Mouse (Mus musculus) hindbrain, embryonic 14.5 days (tissue): ENCODE results near the gene Tmem91. TPM values are rescaled to one million over a fixed set of nuclear protein-coding genes. Genes with fewer than 3 reads are reported as not detected.
A peak's percentile ranks its signal among the peaks of the same experiment; 100 is the strongest.

Experiments
- ATAC-seq: fragments of 200-750 bp; cut with Nextera tagmentation; 2 replicates; pipeline ENCODE4 v1.8.0; 2017; ENCODE audit warnings: moderate number of reproducible peaks, mild to moderate bottlenecking, moderate TSS enrichment, moderate library complexity; ENCODE audit not compliant: low FRiP score
- DNase-seq: peaks from one replicate; pipeline ENCODE4 v3.0.0-alpha.2; 2015; ENCODE audit warnings: low spot score
- H3K27ac ChIP-seq: fragments of 300-500 bp; sonication (generic); 2 replicates; pipeline ENCODE4 v1.5.1; 2014; ENCODE audit warnings: mild to moderate bottlenecking, moderate library complexity
- H3K27me3 ChIP-seq: fragments of 300-500 bp; sonication (generic); 2 replicates; pipeline ENCODE4 v1.6.1; 2014; ENCODE audit warnings: mild to moderate bottlenecking, low read length, mixed read lengths; ENCODE audit not compliant: control insufficient read depth, insufficient read depth
- H3K36me3 ChIP-seq: fragments of 300-500 bp; sonication (generic); replicated peaks from 2 replicates; pipeline ENCODE4 v1.6.1; 2014; ENCODE audit not compliant: control insufficient read depth, insufficient read depth
- H3K4me1 ChIP-seq: fragments of 300-500 bp; sonication (generic); replicated peaks from 2 replicates; pipeline ENCODE4 v1.6.1; 2014; ENCODE audit warnings: antibody characterized with exemption, low read length, mixed read lengths; ENCODE audit not compliant: control insufficient read depth, insufficient read depth
- H3K4me2 ChIP-seq: fragments of 300-500 bp; sonication (generic); replicated peaks from 2 replicates; pipeline ENCODE4 v1.6.1; 2014; ENCODE audit warnings: mild to moderate bottlenecking, moderate library complexity
- H3K4me3 ChIP-seq: fragments of 300-500 bp; sonication (generic); replicated peaks from 2 replicates; pipeline ENCODE4 v1.5.1; 2014; ENCODE audit warnings: mild to moderate bottlenecking, low read length
- H3K9ac ChIP-seq: fragments of 300-500 bp; sonication (generic); 2 replicates; pipeline ENCODE4 v1.6.1; 2014
- H3K9me3 ChIP-seq: fragments of 300-500 bp; sonication (generic); 2 replicates; pipeline ENCODE4 v1.6.1; 2016; ENCODE audit warnings: low read length; ENCODE audit not compliant: control insufficient read depth
- WGBS: fragments of 180-500 bp; shearing (Covaris S2); extraction: QIAGEN DNeasy Blood & Tissue Kit; methylation state at CpG from one replicate; pipeline ENCODE4 v1.1.7; 2014; 5-methylcytosine and 5-hydroxymethylcytosine counted together
- polyA plus RNA-seq: library from polyadenylated mRNA; unstranded; fragments of >200 nt; fragmentation: Nextera tagmentation; extraction: Ambion mirVana; gene quantifications from 2 replicates; pipeline ENCODE4 v1.2.1, GENCODE M21; 2014

Tmem91 gene
- polyA plus RNA-seq, 1 experiment from 2014 or later = 54.1 TPM

DNA sequence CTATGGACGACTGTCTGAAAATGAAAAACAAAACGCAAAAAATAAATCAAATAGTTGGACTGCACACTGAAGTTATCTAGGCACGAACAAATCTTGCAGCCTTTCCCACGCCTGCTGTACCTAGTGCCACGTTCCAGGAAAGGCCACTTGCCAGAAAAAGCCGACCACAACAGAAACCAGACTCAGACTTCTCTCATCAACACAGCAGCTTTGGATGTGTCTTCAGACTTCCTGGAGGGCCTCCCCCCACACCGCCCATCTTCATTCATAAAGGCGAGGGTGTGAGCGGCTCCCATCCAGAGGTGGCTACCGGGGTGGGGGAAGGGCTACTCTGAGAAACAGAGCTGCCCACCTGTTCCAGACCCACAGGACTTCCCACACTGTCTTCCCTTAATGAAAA, 30.8 kb downstream of the Tmem91 start:
- H3K4me2 ChIP-seq = no peak overlapping the region
- H3K27me3 ChIP-seq = no peaks in the 10 kb centered on the region
- DNase-seq (no peak), ATAC-seq (no peak)
- WGBS = 78% methylated on average over 10 of the region's 10 CpGs
- no peaks in the 10 kb centered on the region for H3K9me3 ChIP-seq
- H3K9ac ChIP-seq = no peak overlapping the region
- H3K4me3 ChIP-seq = no peak overlapping the region
- no peaks in the 10 kb centered on the region for H3K4me1 ChIP-seq
- H3K36me3 ChIP-seq = peaks cover 29% of the 10 kb centered on the region
- no peak overlapping the region for H3K27ac ChIP-seq

GRCm38 (mm10) chr7:25639754-25640153, 35.2 kb downstream of the Tmem91 start:
- H3K9me3 ChIP-seq = no peaks in the 10 kb centered on the region
- H3K4me1 ChIP-seq = no peaks in the 10 kb centered on the region
- no peak overlapping the region for H3K4me3 ChIP-seq
- H3K27ac ChIP-seq = no peak overlapping the region
- WGBS = 88% methylated on average over 4 of the region's 4 CpGs
- no peak overlapping the region for H3K4me2 ChIP-seq
- H3K36me3 ChIP-seq = peaks cover 50% of the 10 kb centered on the region
- no peak overlapping the region for H3K9ac ChIP-seq
- ATAC-seq (no peak), DNase-seq (no peak)
- H3K27me3 ChIP-seq = no peaks in the 10 kb centered on the region

DNA sequence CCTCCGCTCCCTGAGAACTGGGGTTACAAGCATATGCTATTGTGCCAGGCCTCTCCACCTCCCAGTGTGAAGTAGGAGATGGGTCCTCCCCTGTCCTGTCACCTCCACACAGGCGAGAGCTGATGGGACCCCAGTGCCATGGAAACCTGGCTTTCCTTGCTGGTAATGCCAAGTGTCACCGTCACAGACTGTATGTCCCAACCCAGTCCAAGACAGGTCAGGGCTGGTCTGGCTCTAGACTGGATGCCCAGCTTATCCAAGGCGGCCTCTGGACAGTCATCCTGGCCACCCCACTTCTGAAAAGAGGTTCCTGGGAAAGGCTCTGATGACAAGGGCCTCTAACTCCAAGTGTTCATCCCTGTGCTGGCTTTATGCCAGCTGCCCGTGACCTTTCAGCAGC, 37.9 kb downstream of the Tmem91 start:
- ATAC-seq (no peak), DNase-seq (no peak)
- no peak overlapping the region for H3K4me2 ChIP-seq
- WGBS = 83% methylated on average over 5 of the region's 5 CpGs
- peaks cover 74% of the 10 kb centered on the region for H3K36me3 ChIP-seq
- H3K27ac ChIP-seq = no peak overlapping the region
- no peaks in the 10 kb centered on the region for H3K27me3 ChIP-seq
- no peak overlapping the region for H3K4me3 ChIP-seq
- no peaks in the 10 kb centered on the region for H3K4me1 ChIP-seq
- no peak overlapping the region for H3K9ac ChIP-seq
- H3K9me3 ChIP-seq = no peaks in the 10 kb centered on the region

DNA sequence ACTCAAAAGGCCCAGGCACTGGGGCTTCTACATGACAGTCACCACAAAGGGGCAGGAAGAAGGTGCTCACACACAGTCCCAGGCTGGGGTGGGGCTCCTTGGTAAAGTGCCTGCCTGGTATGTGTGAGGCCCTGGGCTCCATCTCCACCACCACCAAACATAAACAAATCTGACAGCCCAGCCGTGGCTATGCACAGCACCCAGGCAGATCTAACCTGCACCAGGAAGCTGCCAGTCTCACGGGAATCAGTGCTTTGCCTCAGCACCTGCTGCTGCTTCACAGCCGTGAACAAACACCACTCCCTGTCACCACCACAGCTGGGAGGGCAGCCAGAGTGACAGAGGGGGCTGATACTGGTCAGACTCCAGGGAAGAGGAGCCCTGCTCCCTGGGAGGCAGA, 38.6 kb downstream of the Tmem91 start:
- Histone ChIP-seq H3K4me2 (no peak overlapping the region), H3K27me3 (no peaks in the 10 kb centered on the region), H3K4me1 (no peaks in the 10 kb centered on the region), H3K27ac (no peak overlapping the region), H3K9me3 (no peaks in the 10 kb centered on the region), H3K4me3 (no peak overlapping the region), H3K9ac (no peak overlapping the region), H3K36me3 (peaks cover 78% of the 10 kb centered on the region)
- 64% methylated on average over 3 of the region's 3 CpGs for WGBS
- ATAC-seq (no peak), DNase-seq (no peak)

GRCm38 (mm10) chr7:25632679-25633078, 42.3 kb downstream of the Tmem91 start:
- ATAC-seq (no peak), DNase-seq (no peak)
- Histone ChIP-seq H3K4me3 (no peak overlapping the region), H3K36me3 (peaks cover 67% of the 10 kb centered on the region), H3K9ac (no peak overlapping the region), H3K4me2 (no peak overlapping the region), H3K27me3 (peaks cover 15% of the 10 kb centered on the region), H3K4me1 (peaks cover under 1% of the 10 kb centered on the region; the same call in 1 of the 2 replicates), H3K9me3 (no peaks in the 10 kb centered on the region), H3K27ac (no peak overlapping the region)
- WGBS = 95% methylated on average over 5 of the region's 5 CpGs

- H3K27ac ChIP-seq = no peak overlapping the region
- H3K4me2 ChIP-seq = peak overlapping the region; percentile 43; the same call in 1 of the 2 replicates
- H3K4me1 ChIP-seq = peaks cover 9% of the 10 kb centered on the region; the same call in 1 of the 2 replicates
- H3K36me3 ChIP-seq = peaks cover 51% of the 10 kb centered on the region
- no peak overlapping the region for H3K9ac ChIP-seq
- no peaks in the 10 kb centered on the region for H3K9me3 ChIP-seq
- DNase-seq = no peak
- H3K27me3 ChIP-seq = peaks cover 19% of the 10 kb centered on the region
- WGBS = 56% methylated on average over 8 of the region's 8 CpGs
- ATAC-seq = no peak
- no peak overlapping the region for H3K4me3 ChIP-seq
Measured at GRCm38 (mm10) chr7:25628323-25628620, 46.7 kb downstream of the Tmem91 start.

DNA sequence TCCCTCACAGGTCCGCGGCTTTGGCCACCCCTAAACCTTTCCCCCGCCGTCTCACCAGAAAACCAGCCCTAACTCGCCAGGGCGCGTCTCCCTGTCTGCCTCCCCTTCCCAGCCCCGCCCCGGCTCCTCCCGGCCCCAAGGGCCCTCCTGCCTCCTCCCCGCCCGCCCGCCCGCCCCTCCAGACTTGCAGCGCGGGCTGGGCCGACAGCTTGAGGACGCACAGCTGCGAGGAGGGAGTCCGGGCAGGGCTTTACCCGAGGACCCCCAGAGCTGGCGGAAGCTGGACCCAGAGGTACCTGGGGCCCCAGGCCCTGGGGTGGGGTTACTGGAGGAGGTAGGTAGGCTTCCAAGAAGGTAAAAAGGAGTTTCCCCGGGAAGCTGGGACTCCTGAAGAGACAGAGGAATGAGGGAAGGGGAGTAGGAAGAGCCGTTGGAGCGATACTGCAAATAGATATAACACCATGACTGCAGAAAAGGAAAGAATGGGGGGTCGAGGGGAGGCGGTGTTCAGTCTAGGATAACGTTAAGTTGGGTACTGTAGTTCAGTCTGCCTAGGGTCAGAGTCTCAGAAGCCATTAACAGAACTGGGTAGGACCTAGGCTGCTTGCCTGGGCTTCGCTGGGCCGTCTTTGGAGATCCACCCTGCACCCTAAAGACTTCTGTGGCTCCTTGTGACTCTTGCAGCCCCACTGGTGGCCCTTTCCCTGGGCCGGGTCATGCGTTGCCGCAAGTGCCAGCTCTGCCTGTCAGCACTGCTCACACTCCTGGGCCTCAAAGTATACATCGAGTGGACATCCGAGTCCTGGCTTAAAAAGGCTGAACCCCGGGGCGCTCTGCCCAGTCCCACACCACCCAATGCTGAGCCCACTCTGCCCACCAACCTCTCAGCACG, 47.3 kb downstream of the Tmem91 start:
- Histone ChIP-seq H3K27ac (no peak overlapping the region), H3K36me3 (peaks cover 51% of the 10 kb centered on the region), H3K4me2 (peak overlapping the region; percentile 43), H3K9ac (no peak overlapping the region), H3K27me3 (peaks cover 19% of the 10 kb centered on the region), H3K4me1 (peaks cover 9% of the 10 kb centered on the region; the same call in 1 of the 2 replicates), H3K9me3 (no peaks in the 10 kb centered on the region), H3K4me3 (peak overlapping the region; percentile 9)
- DNase-seq = no peak
- no peak for ATAC-seq
- WGBS = 19% methylated on average over 38 of the region's 38 CpGs

DNA sequence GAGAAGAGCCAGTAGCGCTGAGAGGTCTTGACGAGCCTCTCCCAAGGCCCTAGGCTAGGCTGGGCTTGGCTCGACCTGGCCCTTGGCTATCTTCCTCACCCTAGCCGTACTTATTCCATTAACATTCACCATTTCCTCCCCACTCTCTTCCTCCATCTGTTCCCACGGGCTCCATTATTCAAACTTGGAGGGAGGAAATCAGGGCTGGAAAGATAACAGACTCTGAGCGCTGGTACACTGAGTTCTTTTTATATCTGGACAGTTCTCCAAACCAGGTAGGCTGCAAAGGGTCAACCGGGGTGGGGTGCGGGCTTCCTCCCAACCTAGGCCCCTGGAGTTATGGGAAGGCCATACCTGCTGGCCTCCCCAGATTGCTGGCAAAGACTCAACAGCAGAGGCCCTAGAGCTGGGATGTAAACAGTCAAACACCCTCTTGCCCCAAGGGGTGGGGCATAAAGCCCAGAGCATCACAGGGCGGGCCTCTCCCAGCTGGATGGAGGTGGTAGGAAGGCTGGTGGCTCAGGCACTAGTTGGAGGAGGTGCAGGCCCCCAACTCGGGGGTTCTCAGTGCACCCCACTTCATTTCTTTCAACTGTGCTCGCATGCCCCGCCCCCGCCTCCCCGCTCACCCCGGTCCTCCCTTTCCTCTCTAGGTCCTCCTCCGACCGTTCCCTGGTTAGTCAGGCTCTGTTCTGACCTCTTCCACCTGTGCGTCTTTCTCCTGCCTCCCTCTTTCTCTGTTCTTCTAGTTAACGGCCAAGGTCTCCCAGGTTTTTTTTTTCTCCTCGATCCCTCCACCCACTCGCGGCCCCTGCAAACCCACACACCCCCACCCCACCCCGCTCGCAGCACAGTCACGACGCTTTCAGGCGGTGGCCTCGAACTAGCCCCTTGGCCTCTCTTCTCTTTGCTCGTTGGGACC, 48.2 kb downstream of the Tmem91 start, which contains the start of gene B3gnt8:
B3gnt8 (plus strand) TSS at position 146 of the 922 bp plus-strand sequence.
- Histone ChIP-seq H3K36me3 (peaks cover 51% of the 10 kb centered on the region), H3K9ac (no peak within 1 kb of the TSS)
- DNase-seq = no peak

GRCm38 (mm10) chr7:25625594-25626250, 49.2 kb downstream of the Tmem91 start:
- Histone ChIP-seq H3K4me3 (no peak overlapping the region), H3K4me1 (peaks cover 9% of the 10 kb centered on the region; the same call in 1 of the 2 replicates), H3K9ac (no peak overlapping the region), H3K27ac (no peak overlapping the region), H3K9me3 (no peaks in the 10 kb centered on the region), H3K36me3 (peaks cover 48% of the 10 kb centered on the region), H3K4me2 (no peak overlapping the region), H3K27me3 (peaks cover 19% of the 10 kb centered on the region)
- 79% methylated on average over 10 of the region's 10 CpGs for WGBS
- DNase-seq (no peak), ATAC-seq (no peak)

More for the DNA sequence above, 48.2 kb downstream of the Tmem91 start, which contains the start of gene B3gnt8:
- Histone ChIP-seq H3K27me3 (peaks cover 19% of the 10 kb centered on the region), H3K9me3 (no peaks in the 10 kb centered on the region), H3K4me3 (peak within 1 kb of the TSS; percentile 9), H3K27ac (no peak within 1 kb of the TSS), H3K4me1 (peaks cover 9% of the 10 kb centered on the region; the same call in 1 of the 2 replicates), H3K4me2 (peak within 1 kb of the TSS; percentile 43)
- WGBS = 21% methylated on average over 29 of the region's 29 CpGs
- ATAC-seq = no peak
